In genomic region chr15:7194748-7195221, GRCm38 (mm10) we compare ENCODE assay signal across 9 mouse cellular contexts.
DNase-seq lines count a peak whose midpoint lies in the region; ATAC-seq and TF ChIP-seq lines count a peak whose summit lies in the region.
"Had no signal": no experiment of that assay in that cellular context is flagged by ENCODE, and none has a peak within 500 bp of the region (broad histone marks: within the 10 kb centered on the region; RNA-seq: fewer than 3 reads in every experiment).

No protein-coding gene starts in this region.

- H3K27ac ChIP-seq in intestine, embryonic 14.5 days (ENCODE audit: low read depth) = no peak overlapping the region
- no peak overlapping the region for H3K27ac ChIP-seq in intestine, postnatal 0 days (ENCODE audit: low read depth, low read length)
- H3K27ac ChIP-seq in cortical plate, adult 2 months (ENCODE audit: insufficient read depth, low read length) = peak overlapping the region; percentile 88
- 0 out of 2 replicates have a peak overlapping the region, but pooled peaks have one; percentile 26 for H3K27ac ChIP-seq in forebrain, embryonic 16.5 days (ENCODE audit: low read length)
- H3K27ac ChIP-seq in midbrain, embryonic 16.5 days (ENCODE audit: low read length) = peak overlapping the region; percentile 47; the same call in 1 of the 2 replicates

- H3K4me3 ChIP-seq in intestine, embryonic 14.5 days (ENCODE audit: low read depth, low read length) = no peak overlapping the region
- H3K4me3 ChIP-seq in intestine, postnatal 0 days (ENCODE audit: low read depth, low read length) = no peak overlapping the region
- H3K4me3 ChIP-seq in cortical plate, adult 2 months (ENCODE audit: insufficient read depth, low read length) = no peak overlapping the region
- H3K4me3 ChIP-seq in forebrain, embryonic 16.5 days (replicated peaks; ENCODE audit: low read length) = no peak overlapping the region
- H3K4me3 ChIP-seq in midbrain, embryonic 16.5 days (ENCODE audit: low read depth, low read length) = no peak overlapping the region
- H3K4me3 ChIP-seq: limb, embryonic 13.5 days had no signal

- H3K9me3 ChIP-seq in intestine, embryonic 14.5 days (ENCODE audit: control insufficient read depth, low read length) = no peaks in the 10 kb centered on the region
- H3K9me3 ChIP-seq in intestine, postnatal 0 days (ENCODE audit: control insufficient read depth) = no peaks in the 10 kb centered on the region
- H3K9me3 ChIP-seq in forebrain, embryonic 16.5 days (ENCODE audit: control insufficient read depth, low read length) = no peaks in the 10 kb centered on the region
- H3K9me3 ChIP-seq in midbrain, embryonic 16.5 days (replicated peaks; ENCODE audit: control insufficient read depth, low read length, poor library complexity, severe bottlenecking) = no peaks in the 10 kb centered on the region
- H3K9me3 ChIP-seq: limb, embryonic 13.5 days had no signal

- 0 out of 2 replicates have a peak, but pooled peaks have one; percentile 38 for ATAC-seq in intestine, embryonic 14.5 days (replicated peaks; ENCODE audit: low FRiP score, low TSS enrichment, low read depth)
- ATAC-seq in intestine, postnatal 0 days = no peak
- peak; percentile 90 for ATAC-seq in forebrain, embryonic 16.5 days
- peak; percentile 78 for ATAC-seq in midbrain, embryonic 16.5 days

- TF ChIP-seq CTCF in intestine, postnatal 0 days (IDR thresholded peaks at IDR 0.05; ENCODE audit: low read depth) = no peak
- no peak for TF ChIP-seq CTCF in cortical plate, adult 2 months (IDR thresholded peaks at IDR 0.05; ENCODE audit: extremely low read depth, insufficient read depth, low read length)

- WGBS in intestine, embryonic 14.5 days = 67% methylated on average over 6 of the region's 6 CpGs
- 82% methylated on average over 6 of the region's 6 CpGs for WGBS in intestine, postnatal 0 days
- 4% methylated on average over 6 of the region's 6 CpGs for WGBS in forebrain, embryonic 16.5 days
- WGBS in midbrain, embryonic 16.5 days = 15% methylated on average over 6 of the region's 6 CpGs

- no peaks in the 10 kb centered on the region for H3K4me1 ChIP-seq in intestine, embryonic 14.5 days (replicated peaks; ENCODE audit: control insufficient read depth, insufficient read depth, low read length)
- H3K4me1 ChIP-seq in intestine, postnatal 0 days (replicated peaks; ENCODE audit: control insufficient read depth, insufficient read depth, low read length) = no peaks in the 10 kb centered on the region
- H3K4me1 ChIP-seq in cortical plate, adult 2 months (ENCODE audit: control insufficient read depth, insufficient read depth, low read length) = peaks cover 2% of the 10 kb centered on the region; the same call in 1 of the 2 replicates
- peaks cover 37% of the 10 kb centered on the region for H3K4me1 ChIP-seq in forebrain, embryonic 16.5 days (replicated peaks; ENCODE audit: control insufficient read depth, insufficient read depth, low read length)
- H3K4me1 ChIP-seq in midbrain, embryonic 16.5 days (ENCODE audit: control insufficient read depth, insufficient read depth, low read length) = peaks cover 21% of the 10 kb centered on the region

- no peak for TF ChIP-seq POLR2A in cortical plate, adult 2 months (IDR thresholded peaks at IDR 0.05; ENCODE audit: extremely low read depth, insufficient read depth, low read length)

- DNase-seq in intestine, embryonic 14.5 days (ENCODE audit: low spot score) = no peak
- no peak for DNase-seq in adrenal gland, postnatal 4 days (ENCODE audit: low spot score in 2 of 2)
- no peak for DNase-seq in kidney, adult 8-10 months
- no peak for DNase-seq in urinary bladder, postnatal 4 days (ENCODE audit: low spot score in 2 of 2)

- H3K9ac ChIP-seq in intestine, embryonic 14.5 days (ENCODE audit: low read length) = no peak overlapping the region
- H3K9ac ChIP-seq in intestine, postnatal 0 days (ENCODE audit: low read depth, low read length) = no peak overlapping the region
- no peak overlapping the region for H3K9ac ChIP-seq in forebrain, embryonic 16.5 days (replicated peaks; ENCODE audit: low read depth, low read length)
- H3K9ac ChIP-seq in midbrain, embryonic 16.5 days (ENCODE audit: low read depth, low read length) = no peak overlapping the region
- H3K9ac ChIP-seq: limb, embryonic 13.5 days had no signal

- H3K27me3 ChIP-seq in intestine, embryonic 14.5 days (replicated peaks; ENCODE audit: control insufficient read depth, insufficient read depth, low read length) = no peaks in the 10 kb centered on the region
- no peaks in the 10 kb centered on the region for H3K27me3 ChIP-seq in intestine, postnatal 0 days (replicated peaks; ENCODE audit: control insufficient read depth, insufficient read depth, low read length)
- no peaks in the 10 kb centered on the region for H3K27me3 ChIP-seq in forebrain, embryonic 16.5 days (replicated peaks; ENCODE audit: control insufficient read depth, insufficient read depth, low read length)
- H3K27me3 ChIP-seq in midbrain, embryonic 16.5 days (ENCODE audit: control insufficient read depth, insufficient read depth, low read depth, low read length) = no peaks in the 10 kb centered on the region
- H3K27me3 ChIP-seq: limb, embryonic 13.5 days had no signal

- peaks cover 19% of the 10 kb centered on the region for H3K36me3 ChIP-seq in intestine, embryonic 14.5 days (ENCODE audit: control insufficient read depth, insufficient read depth, low read length)
- peaks cover 6% of the 10 kb centered on the region; the same call in 1 of the 2 replicates for H3K36me3 ChIP-seq in intestine, postnatal 0 days (ENCODE audit: control insufficient read depth, insufficient read depth)
- H3K36me3 ChIP-seq in forebrain, embryonic 16.5 days (ENCODE audit: control insufficient read depth, insufficient read depth) = peaks cover 7% of the 10 kb centered on the region
- H3K36me3 ChIP-seq in midbrain, embryonic 16.5 days (ENCODE audit: control insufficient read depth, insufficient read depth, low read length) = peaks cover 4% of the 10 kb centered on the region; the same call in 1 of the 2 replicates

- no peak overlapping the region for H3K4me2 ChIP-seq in intestine, embryonic 14.5 days (ENCODE audit: low read length)
- no peak overlapping the region for H3K4me2 ChIP-seq in intestine, postnatal 0 days (replicated peaks; ENCODE audit: low read depth)
- H3K4me2 ChIP-seq in forebrain, embryonic 16.5 days (ENCODE audit: low read length) = peak overlapping the region; percentile 20
- H3K4me2 ChIP-seq in midbrain, embryonic 16.5 days (ENCODE audit: low read length) = no peak overlapping the region
- H3K4me2 ChIP-seq: limb, embryonic 13.5 days had no signal

Comparison
In these comparisons a context has a peak if more than half of its experiments do, and no peak if none do; other contexts are left out.
1. H3K27ac ChIP-seq: peak in cortical plate, adult 2 months (single experiment), forebrain, embryonic 16.5 days (single experiment) and midbrain, embryonic 16.5 days (single experiment); none in intestine, embryonic 14.5 days (single experiment) and intestine, postnatal 0 days (single experiment).